Mouse (Mus musculus) forebrain, embryonic 10.5 days (tissue): ENCODE measurements around the gene Galns. TPM values are rescaled to one million over a fixed set of nuclear protein-coding genes. Genes with fewer than 3 reads are reported as not detected.
A peak's percentile ranks its signal among the peaks of the same experiment; 100 is the strongest.

ENCODE experiments used
- DNase-seq: peaks from one replicate; pipeline ENCODE4 v3.0.0-alpha.2; 2017; ENCODE audit warnings: low spot score; ENCODE audit errors: extremely low spot score
- H3K27ac ChIP-seq: fragments of 300-500 bp; sonication (generic); 2 replicates; pipeline ENCODE4 v1.5.1; 2016; ENCODE audit warnings: mild to moderate bottlenecking
- H3K27me3 ChIP-seq: fragments of 300-500 bp; sonication (generic); 2 replicates; pipeline ENCODE4 v1.6.1; 2016; ENCODE audit warnings: mild to moderate bottlenecking; ENCODE audit not compliant: poor library complexity, severe bottlenecking
- H3K36me3 ChIP-seq: fragments of 300-500 bp; sonication (generic); replicated peaks from 2 replicates; pipeline ENCODE4 v1.6.1; 2016; ENCODE audit warnings: mild to moderate bottlenecking, moderate library complexity
- H3K4me1 ChIP-seq: fragments of 300-500 bp; sonication (generic); 2 replicates; pipeline ENCODE4 v1.6.1; 2016
- H3K4me3 ChIP-seq: fragments of 300-500 bp; sonication (generic); 2 replicates; pipeline ENCODE4 v1.5.1; 2016; ENCODE audit warnings: mild to moderate bottlenecking, moderate library complexity
- H3K9me3 ChIP-seq: fragments of 300-500 bp; sonication (generic); 2 replicates; pipeline ENCODE4 v1.6.1; 2016; ENCODE audit warnings: mild to moderate bottlenecking, moderate library complexity
- WGBS: fragments of 180-500 bp; shearing (Covaris S2); methylation state at CpG from one replicate; pipeline ENCODE4 v1.1.7; 2016; 5-methylcytosine and 5-hydroxymethylcytosine counted together
- polyA plus RNA-seq: library from polyadenylated mRNA; unstranded; fragments of >200 nt; fragmentation: Nextera tagmentation; extraction: Ambion mirVana; gene quantifications from 2 replicates; pipeline ENCODE4 v1.2.1, GENCODE M21; 2016

Galns gene
- 4.6 and 5.5 TPM in 2 replicates for polyA plus RNA-seq

GRCm38 (mm10) chr8:122611295-122612133 is at the start of gene Galns, which contains the start of gene Trappc2l:
Galns (minus strand) TSS chr8:122611463.
Trappc2l (plus strand) TSS chr8:122611640.
- DNase-seq = peak; percentile 97
- no peaks in the 10 kb centered on the region for H3K9me3 ChIP-seq
- H3K27me3 ChIP-seq = no peaks in the 10 kb centered on the region
- peak within 1 kb of the TSS; percentile 62 for H3K4me3 ChIP-seq
- peak within 1 kb of the TSS; percentile 87 for H3K27ac ChIP-seq
- peaks cover 28% of the 10 kb centered on the region for H3K4me1 ChIP-seq
- H3K36me3 ChIP-seq = peaks cover 6% of the 10 kb centered on the region
- WGBS = under 1% methylated on average over 57 of the region's 57 CpGs

GRCm38 (mm10) chr8:122660022-122660421 is 48.8 kb upstream of the Galns start:
- Histone ChIP-seq H3K27ac (no peak overlapping the region), H3K27me3 (peaks cover 18% of the 10 kb centered on the region; the same call in 1 of the 2 replicates), H3K4me3 (no peak overlapping the region), H3K4me1 (peaks cover 66% of the 10 kb centered on the region), H3K36me3 (no peaks in the 10 kb centered on the region), H3K9me3 (no peaks in the 10 kb centered on the region)
- WGBS = 75% methylated on average over 2 of the region's 2 CpGs
- no peak for DNase-seq

- peak overlapping the region; percentile 67 for H3K27ac ChIP-seq
- H3K4me3 ChIP-seq = no peak overlapping the region
- peaks cover 7% of the 10 kb centered on the region; the same call in 1 of the 2 replicates for H3K27me3 ChIP-seq
- H3K36me3 ChIP-seq = no peaks in the 10 kb centered on the region
- H3K9me3 ChIP-seq = no peaks in the 10 kb centered on the region
- WGBS = 64% methylated on average over 9 of the region's 9 CpGs
- H3K4me1 ChIP-seq = peaks cover 59% of the 10 kb centered on the region
- DNase-seq = no peak
Measured at GRCm38 (mm10) chr8:122658807-122659160, 47.5 kb upstream of the Galns start.

- no peak for DNase-seq
- Histone ChIP-seq H3K4me3 (no peak overlapping the region), H3K27ac (peak overlapping the region; percentile 74)
Measured at GRCm38 (mm10) chr8:122658149-122658806, 47.0 kb upstream of the Galns start.

GRCm38 (mm10) chr8:122656056-122656999 is 45.1 kb upstream of the Galns start:
- no peak for DNase-seq
- no peaks in the 10 kb centered on the region for H3K27me3 ChIP-seq
- H3K9me3 ChIP-seq = no peaks in the 10 kb centered on the region
- no peak overlapping the region for H3K27ac ChIP-seq
- H3K4me3 ChIP-seq = no peak overlapping the region
- 90% methylated on average over 13 of the region's 13 CpGs for WGBS
- H3K4me1 ChIP-seq = peaks cover 63% of the 10 kb centered on the region
- no peaks in the 10 kb centered on the region for H3K36me3 ChIP-seq

More at GRCm38 (mm10) chr8:122658149-122658806, 47.0 kb upstream of the Galns start:
- Histone ChIP-seq H3K9me3 (no peaks in the 10 kb centered on the region), H3K36me3 (no peaks in the 10 kb centered on the region), H3K27me3 (peaks cover 2% of the 10 kb centered on the region; the same call in 1 of the 2 replicates), H3K4me1 (peaks cover 59% of the 10 kb centered on the region)
- 55% methylated on average over 10 of the region's 10 CpGs for WGBS

- no peaks in the 10 kb centered on the region for H3K27me3 ChIP-seq
- DNase-seq = no peak
- H3K9me3 ChIP-seq = no peaks in the 10 kb centered on the region
- H3K4me1 ChIP-seq = peaks cover 61% of the 10 kb centered on the region
- no peak overlapping the region for H3K4me3 ChIP-seq
- WGBS = 76% methylated on average over 7 of the region's 7 CpGs
- no peaks in the 10 kb centered on the region for H3K36me3 ChIP-seq
- 0 out of 2 replicates have a peak overlapping the region, but pooled peaks have one; percentile 25 for H3K27ac ChIP-seq
Measured at GRCm38 (mm10) chr8:122654768-122655167, 43.5 kb upstream of the Galns start.

GRCm38 (mm10) chr8:122652643-122653042 is 41.4 kb upstream of the Galns start:
- WGBS = 76% methylated on average over 6 of the region's 6 CpGs
- Histone ChIP-seq H3K4me1 (peaks cover 55% of the 10 kb centered on the region), H3K27ac (no peak overlapping the region), H3K9me3 (no peaks in the 10 kb centered on the region), H3K27me3 (no peaks in the 10 kb centered on the region), H3K36me3 (peaks cover 2% of the 10 kb centered on the region; the same call in 1 of the 2 replicates), H3K4me3 (no peak overlapping the region)
- DNase-seq = no peak

- Histone ChIP-seq H3K27me3 (no peaks in the 10 kb centered on the region), H3K4me3 (no peak overlapping the region), H3K9me3 (no peaks in the 10 kb centered on the region), H3K4me1 (peaks cover 48% of the 10 kb centered on the region), H3K36me3 (peaks cover 2% of the 10 kb centered on the region; the same call in 1 of the 2 replicates), H3K27ac (0 out of 2 replicates have a peak overlapping the region, but pooled peaks have one; percentile 25)
- 91% methylated on average over 16 of the region's 16 CpGs for WGBS
- DNase-seq = no peak
Measured at GRCm38 (mm10) chr8:122651326-122651921, 40.2 kb upstream of the Galns start.

GRCm38 (mm10) chr8:122648192-122648970 is 37.1 kb upstream of the Galns start:
- Histone ChIP-seq H3K27ac (peak overlapping the region; percentile 16; the same call in 1 of the 2 replicates), H3K27me3 (no peaks in the 10 kb centered on the region), H3K9me3 (no peaks in the 10 kb centered on the region), H3K36me3 (peaks cover 2% of the 10 kb centered on the region; the same call in 1 of the 2 replicates), H3K4me3 (no peak overlapping the region), H3K4me1 (peaks cover 39% of the 10 kb centered on the region)
- no peak for DNase-seq
- 68% methylated on average over 15 of the region's 15 CpGs for WGBS

- DNase-seq = no peak
- WGBS = 92% methylated on average over 16 of the region's 16 CpGs
- Histone ChIP-seq H3K36me3 (peaks cover 2% of the 10 kb centered on the region; the same call in 1 of the 2 replicates), H3K9me3 (no peaks in the 10 kb centered on the region), H3K4me1 (peaks cover 28% of the 10 kb centered on the region), H3K4me3 (no peak overlapping the region), H3K27me3 (no peaks in the 10 kb centered on the region), H3K27ac (no peak overlapping the region)
Measured at GRCm38 (mm10) chr8:122646337-122646736, 35.1 kb upstream of the Galns start.
